Mouse (Mus musculus): ENCODE measurements around the gene Eomes. TPM values are rescaled to one million over a fixed set of nuclear protein-coding genes. Genes with fewer than 3 reads are reported as not detected.

Eomes gene
- polyA plus RNA-seq, 1 experiment from 2014 or later: 1.6 TPM

DNA sequence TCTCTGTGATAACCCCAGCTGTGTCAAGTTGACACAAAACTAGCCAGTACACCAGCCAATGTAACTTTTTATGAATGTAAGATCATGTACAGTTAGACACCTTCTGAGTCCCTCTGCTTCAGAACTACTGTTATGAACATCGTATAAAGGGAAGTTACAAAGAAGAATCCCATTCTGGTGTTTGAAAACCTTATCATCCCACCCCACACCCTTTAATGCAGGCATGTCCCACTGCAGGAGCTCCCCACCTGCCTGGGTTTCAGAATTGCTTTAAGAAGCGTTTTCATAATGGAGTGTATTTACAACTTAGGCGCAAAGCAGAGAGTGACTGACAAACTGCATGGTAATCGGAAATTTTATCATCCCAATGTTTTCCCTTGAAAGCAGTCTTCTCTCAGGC lies 13.2 kb downstream of the Eomes start:
- no peak for ATAC-seq (ENCODE audit: low FRiP score, low TSS enrichment)
- WGBS: 84% methylated on average over 4 of the region's 4 CpGs
- peaks cover 37% of the 10 kb centered on the region for H3K27me3 ChIP-seq (ENCODE audit: control insufficient read depth, insufficient read depth, low read length)

GRCm38 (mm10) chr9:118492932-118493698 lies 15.1 kb downstream of the Eomes start:
- DNase-seq (no peak), ATAC-seq (ENCODE audit: low FRiP score, low TSS enrichment) (no peak)
- Histone ChIP-seq H3K27ac (replicated peaks; ENCODE audit: low read depth, low read length) (no peak overlapping the region), H3K4me1 (ENCODE audit: control insufficient read depth, insufficient read depth, low read length) (peaks cover 2% of the 10 kb centered on the region; the same call in 1 of the 2 replicates), H3K9me3 (ENCODE audit: control insufficient read depth, low read length) (no peaks in the 10 kb centered on the region), H3K4me2 (ENCODE audit: low read length) (no peak overlapping the region), H3K4me3 (replicated peaks; ENCODE audit: low read depth, low read length) (no peak overlapping the region), H3K9ac (replicated peaks; ENCODE audit: low read length) (no peak overlapping the region), H3K36me3 (ENCODE audit: control insufficient read depth, insufficient read depth, low read length) (no peaks in the 10 kb centered on the region), H3K27me3 (ENCODE audit: control insufficient read depth, insufficient read depth, low read length) (peaks cover 19% of the 10 kb centered on the region)
- WGBS: 87% methylated on average over 8 of the region's 8 CpGs

More for the DNA sequence above, 13.2 kb downstream of the Eomes start:
- H3K9ac ChIP-seq (replicated peaks; ENCODE audit: low read length): no peak overlapping the region
- peaks cover 12% of the 10 kb centered on the region; the same call in 1 of the 2 replicates for H3K4me1 ChIP-seq (ENCODE audit: control insufficient read depth, insufficient read depth, low read length)
- DNase-seq: no peak
- no peak overlapping the region for H3K27ac ChIP-seq (replicated peaks; ENCODE audit: low read depth, low read length)
- no peaks in the 10 kb centered on the region for H3K9me3 ChIP-seq (ENCODE audit: control insufficient read depth, low read length)
- no peak overlapping the region for H3K4me2 ChIP-seq (ENCODE audit: low read length)
- no peaks in the 10 kb centered on the region for H3K36me3 ChIP-seq (ENCODE audit: control insufficient read depth, insufficient read depth, low read length)
- no peak overlapping the region for H3K4me3 ChIP-seq (replicated peaks; ENCODE audit: low read depth, low read length)

DNA sequence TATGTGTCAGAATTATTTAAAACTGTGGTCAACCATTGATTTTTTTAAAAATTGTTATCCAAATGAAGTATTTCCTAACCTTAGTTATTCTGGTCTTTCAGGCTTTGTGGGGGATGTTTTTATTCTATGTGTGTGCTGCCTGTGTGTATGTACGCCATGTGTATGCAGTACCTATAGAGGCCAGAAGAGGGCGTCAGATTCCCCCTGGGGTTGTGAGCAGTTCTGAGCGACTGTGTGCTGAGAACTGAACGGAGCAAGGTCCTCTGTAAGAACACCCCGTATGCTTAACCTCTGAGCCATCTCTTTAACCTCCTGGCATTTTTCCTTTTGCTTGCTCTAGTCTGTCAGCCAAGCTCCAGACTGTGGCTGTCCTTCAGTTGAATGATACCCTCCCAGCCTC lies 16.1 kb downstream of the Eomes start:
- DNase-seq (no peak), ATAC-seq (ENCODE audit: low FRiP score, low TSS enrichment) (no peak)
- Histone ChIP-seq H3K9me3 (ENCODE audit: control insufficient read depth, low read length) (no peaks in the 10 kb centered on the region), H3K36me3 (ENCODE audit: control insufficient read depth, insufficient read depth, low read length) (no peaks in the 10 kb centered on the region), H3K4me2 (ENCODE audit: low read length) (no peak overlapping the region), H3K9ac (replicated peaks; ENCODE audit: low read length) (no peak overlapping the region), H3K27me3 (ENCODE audit: control insufficient read depth, insufficient read depth, low read length) (peaks cover 10% of the 10 kb centered on the region), H3K27ac (replicated peaks; ENCODE audit: low read depth, low read length) (no peak overlapping the region), H3K4me1 (ENCODE audit: control insufficient read depth, insufficient read depth, low read length) (no peaks in the 10 kb centered on the region), H3K4me3 (replicated peaks; ENCODE audit: low read depth, low read length) (no peak overlapping the region)
- 95% methylated on average over 5 of the region's 5 CpGs for WGBS

DNA sequence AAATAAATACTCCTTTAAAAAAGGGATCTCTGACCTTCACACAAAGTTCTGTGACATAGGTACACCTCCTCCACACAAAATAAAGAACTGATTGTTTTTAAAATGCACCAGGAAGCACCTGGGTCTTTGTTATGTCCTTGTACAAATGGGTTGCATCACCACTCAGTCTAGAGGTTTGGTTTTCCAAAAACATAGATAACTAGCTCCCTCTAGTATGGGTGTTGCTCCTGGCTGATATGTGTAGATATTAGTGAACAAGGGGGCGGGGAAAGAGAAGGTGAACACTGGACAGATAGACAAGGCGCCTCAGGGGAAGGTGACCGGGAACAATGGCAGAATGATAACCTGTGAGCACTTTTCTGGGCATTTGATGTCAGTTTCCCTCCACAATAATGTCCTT lies 17.9 kb downstream of the Eomes start:
- ATAC-seq (ENCODE audit: low FRiP score, low TSS enrichment) (no peak), DNase-seq (no peak)
- no peaks in the 10 kb centered on the region for H3K36me3 ChIP-seq (ENCODE audit: control insufficient read depth, insufficient read depth, low read length)
- no peaks in the 10 kb centered on the region for H3K27me3 ChIP-seq (ENCODE audit: control insufficient read depth, insufficient read depth, low read length)
- no peak overlapping the region for H3K27ac ChIP-seq (replicated peaks; ENCODE audit: low read depth, low read length)
- no peak overlapping the region for H3K9ac ChIP-seq (replicated peaks; ENCODE audit: low read length)
- over 99% methylated on average over 3 of the region's 3 CpGs for WGBS
- no peaks in the 10 kb centered on the region for H3K4me1 ChIP-seq (ENCODE audit: control insufficient read depth, insufficient read depth, low read length)
- H3K4me2 ChIP-seq (ENCODE audit: low read length): no peak overlapping the region
- no peaks in the 10 kb centered on the region for H3K9me3 ChIP-seq (ENCODE audit: control insufficient read depth, low read length)
- no peak overlapping the region for H3K4me3 ChIP-seq (replicated peaks; ENCODE audit: low read depth, low read length)

GRCm38 (mm10) chr9:118496952-118497351 lies 18.9 kb downstream of the Eomes start:
- Histone ChIP-seq H3K4me1 (ENCODE audit: control insufficient read depth, insufficient read depth, low read length) (no peaks in the 10 kb centered on the region), H3K4me2 (ENCODE audit: low read length) (no peak overlapping the region), H3K4me3 (replicated peaks; ENCODE audit: low read depth, low read length) (no peak overlapping the region), H3K9me3 (ENCODE audit: control insufficient read depth, low read length) (no peaks in the 10 kb centered on the region), H3K9ac (replicated peaks; ENCODE audit: low read length) (no peak overlapping the region), H3K27ac (replicated peaks; ENCODE audit: low read depth, low read length) (no peak overlapping the region), H3K36me3 (ENCODE audit: control insufficient read depth, insufficient read depth, low read length) (no peaks in the 10 kb centered on the region), H3K27me3 (ENCODE audit: control insufficient read depth, insufficient read depth, low read length) (no peaks in the 10 kb centered on the region)
- 90% methylated on average over 3 of the region's 3 CpGs for WGBS
- DNase-seq: no peak
- no peak for ATAC-seq (ENCODE audit: low FRiP score, low TSS enrichment)

DNA sequence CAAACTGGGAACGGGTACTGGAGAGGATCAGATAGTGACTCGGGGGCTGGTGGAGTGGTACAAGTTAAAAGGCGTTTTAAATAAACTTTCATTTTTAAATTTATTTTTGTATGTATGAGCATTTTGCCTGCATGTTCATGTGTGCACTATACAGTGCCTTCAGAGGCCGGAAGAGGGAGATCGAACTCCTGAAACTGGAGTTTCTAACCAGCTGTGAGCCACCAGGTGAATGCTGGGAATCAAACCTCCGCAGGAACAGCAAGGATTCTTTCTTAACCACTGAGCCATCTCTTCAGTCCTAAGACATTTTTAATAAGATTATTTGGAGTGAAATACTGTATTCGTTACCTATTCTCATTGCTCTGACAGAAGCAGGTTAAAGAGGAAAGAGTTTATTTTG lies 20.0 kb downstream of the Eomes start:
- WGBS: 71% methylated on average over 7 of the region's 7 CpGs
- ATAC-seq (ENCODE audit: low FRiP score, low TSS enrichment): no peak
- no peaks in the 10 kb centered on the region for H3K4me1 ChIP-seq (ENCODE audit: control insufficient read depth, insufficient read depth, low read length)

DNA sequence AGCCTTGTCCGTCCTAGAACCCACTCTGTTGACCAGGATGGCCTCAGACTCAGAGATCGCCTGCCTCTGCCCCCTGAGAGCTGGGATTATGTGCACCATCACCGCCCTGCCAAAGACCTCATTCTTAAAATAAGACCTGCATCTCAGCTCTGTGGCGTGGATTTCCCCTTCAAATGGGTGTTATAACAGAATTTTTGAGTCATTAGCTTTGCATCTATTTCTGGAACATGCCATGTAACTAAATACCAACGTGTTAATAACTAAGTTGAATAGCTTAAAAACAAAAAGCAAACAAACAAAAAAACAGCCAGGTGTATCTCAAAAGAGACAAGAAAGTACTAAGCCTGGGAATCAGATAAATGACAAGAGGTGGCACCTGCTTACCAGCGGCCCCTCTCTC lies 23.0 kb downstream of the Eomes start:
- Histone ChIP-seq H3K36me3 (ENCODE audit: control insufficient read depth, insufficient read depth, low read length) (no peaks in the 10 kb centered on the region), H3K4me2 (ENCODE audit: low read length) (no peak overlapping the region), H3K9ac (replicated peaks; ENCODE audit: low read length) (no peak overlapping the region), H3K27ac (replicated peaks; ENCODE audit: low read depth, low read length) (no peak overlapping the region), H3K27me3 (ENCODE audit: control insufficient read depth, insufficient read depth, low read length) (no peaks in the 10 kb centered on the region), H3K4me1 (ENCODE audit: control insufficient read depth, insufficient read depth, low read length) (no peaks in the 10 kb centered on the region), H3K9me3 (ENCODE audit: control insufficient read depth, low read length) (no peaks in the 10 kb centered on the region), H3K4me3 (replicated peaks; ENCODE audit: low read depth, low read length) (no peak overlapping the region)
- ATAC-seq (ENCODE audit: low FRiP score, low TSS enrichment) (no peak), DNase-seq (no peak)
- 76% methylated on average over 6 of the region's 6 CpGs for WGBS

More for the DNA sequence above, 20.0 kb downstream of the Eomes start:
- Histone ChIP-seq H3K27me3 (ENCODE audit: control insufficient read depth, insufficient read depth, low read length) (no peaks in the 10 kb centered on the region), H3K36me3 (ENCODE audit: control insufficient read depth, insufficient read depth, low read length) (no peaks in the 10 kb centered on the region), H3K9me3 (ENCODE audit: control insufficient read depth, low read length) (no peaks in the 10 kb centered on the region), H3K4me2 (ENCODE audit: low read length) (no peak overlapping the region), H3K9ac (replicated peaks; ENCODE audit: low read length) (no peak overlapping the region), H3K4me3 (replicated peaks; ENCODE audit: low read depth, low read length) (no peak overlapping the region), H3K27ac (replicated peaks; ENCODE audit: low read depth, low read length) (no peak overlapping the region)
- DNase-seq: no peak

DNA sequence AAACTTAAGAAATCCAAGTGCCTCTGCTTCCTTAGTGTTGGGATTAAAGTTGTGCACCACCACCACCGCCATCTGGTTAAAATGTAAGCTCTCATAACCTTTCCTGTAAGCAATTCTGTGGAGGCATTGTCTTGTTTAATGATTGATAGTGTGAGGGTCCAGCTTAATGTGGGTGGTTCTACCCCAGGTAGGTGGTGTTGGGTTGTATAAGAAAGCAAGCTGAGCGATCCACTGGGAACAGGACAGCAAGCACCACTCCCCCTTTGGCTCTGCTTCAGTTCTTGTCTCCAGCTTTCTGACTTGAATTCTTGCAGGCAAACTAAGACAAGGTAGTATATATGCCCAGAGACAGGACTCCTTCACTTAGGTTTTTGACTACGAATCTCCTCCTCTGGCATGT lies 26.6 kb downstream of the Eomes start:
- Histone ChIP-seq H3K4me3 (replicated peaks; ENCODE audit: low read depth, low read length) (no peak overlapping the region), H3K27me3 (ENCODE audit: control insufficient read depth, insufficient read depth, low read length) (no peaks in the 10 kb centered on the region), H3K9ac (replicated peaks; ENCODE audit: low read length) (no peak overlapping the region), H3K27ac (replicated peaks; ENCODE audit: low read depth, low read length) (no peak overlapping the region), H3K9me3 (ENCODE audit: control insufficient read depth, low read length) (no peaks in the 10 kb centered on the region), H3K4me1 (ENCODE audit: control insufficient read depth, insufficient read depth, low read length) (peaks cover 21% of the 10 kb centered on the region), H3K4me2 (ENCODE audit: low read length) (no peak overlapping the region), H3K36me3 (ENCODE audit: control insufficient read depth, insufficient read depth, low read length) (no peaks in the 10 kb centered on the region)
- WGBS: 88% methylated on average over 3 of the region's 3 CpGs
- no peak for ATAC-seq (ENCODE audit: low FRiP score, low TSS enrichment)
- DNase-seq: no peak

DNA sequence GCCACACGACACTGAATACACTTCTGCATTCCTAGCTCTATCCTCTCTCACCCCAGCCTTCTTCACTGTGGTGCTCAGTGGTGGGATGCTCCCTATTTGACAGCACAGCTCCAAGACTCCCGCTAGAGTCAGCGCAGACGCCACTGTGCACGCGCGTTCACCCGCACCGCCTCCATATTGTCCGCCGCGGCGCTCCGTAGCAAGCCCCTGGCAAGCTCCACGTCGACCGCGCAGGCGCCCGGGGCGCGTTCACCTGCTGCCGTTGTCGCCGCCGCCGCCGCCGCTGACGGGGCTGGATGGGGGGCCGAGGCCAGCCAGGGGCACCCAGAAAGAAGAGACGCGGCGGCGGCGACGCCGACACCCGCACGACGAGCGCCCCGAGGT lies 28.0 kb downstream of the Eomes start, which contains the start of gene Golga4:
Gene Golga4 (plus strand): TSS at position 248 of the 384 bp plus-strand sequence.
- ATAC-seq (ENCODE audit: low FRiP score, low TSS enrichment): peak; percentile 89
- Histone ChIP-seq H3K4me1 (ENCODE audit: control insufficient read depth, insufficient read depth, low read length) (peaks cover 21% of the 10 kb centered on the region), H3K9me3 (ENCODE audit: control insufficient read depth, low read length) (no peaks in the 10 kb centered on the region), H3K4me3 (replicated peaks; ENCODE audit: low read depth, low read length) (peak within 1 kb of the TSS; percentile 96), H3K4me2 (ENCODE audit: low read length) (peak within 1 kb of the TSS; percentile 99), H3K9ac (replicated peaks; ENCODE audit: low read length) (peak within 1 kb of the TSS; percentile 91), H3K36me3 (ENCODE audit: control insufficient read depth, insufficient read depth, low read length) (0 out of 2 replicates have a peak, but pooled peaks cover 4% of the 10 kb centered on the region), H3K27ac (replicated peaks; ENCODE audit: low read depth, low read length) (peak within 1 kb of the TSS; percentile 81), H3K27me3 (ENCODE audit: control insufficient read depth, insufficient read depth, low read length) (no peaks in the 10 kb centered on the region)
- peak; percentile 96 for DNase-seq
- under 1% methylated on average over 42 of the region's 43 CpGs for WGBS
